Mouse (Mus musculus): ENCODE measurements around the gene Kng2. TPM values are rescaled to one million over a fixed set of nuclear protein-coding genes. Genes with fewer than 3 reads are reported as not detected.
"Not testable (repeated sequence)": the region's sequence is repeated elsewhere in the genome, so short reads cannot be mapped to it uniquely, and the experiment has no call there.

Kng2 gene
- polyA plus RNA-seq, 1 experiment from 2014 or later, result 122 TPM

DNA sequence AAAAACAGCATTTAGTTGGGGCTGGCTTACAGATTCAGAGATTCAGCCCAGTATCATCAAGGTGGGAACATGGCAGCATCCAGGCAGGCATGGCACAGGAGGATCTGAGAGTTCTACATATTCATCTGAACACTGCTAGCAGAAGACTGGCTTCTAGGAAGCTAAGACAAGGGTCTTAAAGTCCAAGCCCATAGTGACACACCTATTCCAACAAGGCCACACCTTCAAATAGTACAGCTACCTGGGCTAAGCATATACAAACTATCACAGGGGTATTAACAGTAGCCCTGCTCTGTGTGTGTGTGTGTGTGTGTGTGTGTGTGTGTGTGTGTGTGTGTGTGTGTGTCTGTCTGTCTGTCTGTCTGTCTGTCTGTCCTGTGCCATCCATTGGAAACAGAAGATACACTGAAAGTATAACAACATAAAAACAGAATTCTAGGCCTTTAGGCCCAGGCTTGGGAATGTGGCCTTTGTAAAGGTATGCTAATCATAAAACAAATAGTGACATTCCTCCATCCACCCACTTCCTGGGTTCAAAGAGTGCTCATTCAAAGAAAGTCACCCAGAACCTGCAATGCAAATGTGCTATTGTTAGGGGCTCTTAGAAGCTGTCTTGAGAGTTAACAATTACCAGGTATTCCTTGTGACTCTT is 87.3 kb downstream of the Kng2 start:
- not testable (repeated sequence) for H3K27ac ChIP-seq (ENCODE audit: low read length); H3K4me2 ChIP-seq (ENCODE audit: low read depth, low read length); H3K27me3 ChIP-seq (ENCODE audit: control insufficient read depth, insufficient read depth, low read depth, low read length); H3K36me3 ChIP-seq (ENCODE audit: control insufficient read depth, insufficient read depth); H3K9me3 ChIP-seq (replicated peaks; ENCODE audit: control insufficient read depth, low read length); ATAC-seq (ENCODE audit: low read depth); H3K4me1 ChIP-seq (ENCODE audit: control insufficient read depth, low read depth, low read length); H3K9ac ChIP-seq (ENCODE audit: low read depth, low read length); H3K4me3 ChIP-seq (ENCODE audit: low read depth, low read length)

DNA sequence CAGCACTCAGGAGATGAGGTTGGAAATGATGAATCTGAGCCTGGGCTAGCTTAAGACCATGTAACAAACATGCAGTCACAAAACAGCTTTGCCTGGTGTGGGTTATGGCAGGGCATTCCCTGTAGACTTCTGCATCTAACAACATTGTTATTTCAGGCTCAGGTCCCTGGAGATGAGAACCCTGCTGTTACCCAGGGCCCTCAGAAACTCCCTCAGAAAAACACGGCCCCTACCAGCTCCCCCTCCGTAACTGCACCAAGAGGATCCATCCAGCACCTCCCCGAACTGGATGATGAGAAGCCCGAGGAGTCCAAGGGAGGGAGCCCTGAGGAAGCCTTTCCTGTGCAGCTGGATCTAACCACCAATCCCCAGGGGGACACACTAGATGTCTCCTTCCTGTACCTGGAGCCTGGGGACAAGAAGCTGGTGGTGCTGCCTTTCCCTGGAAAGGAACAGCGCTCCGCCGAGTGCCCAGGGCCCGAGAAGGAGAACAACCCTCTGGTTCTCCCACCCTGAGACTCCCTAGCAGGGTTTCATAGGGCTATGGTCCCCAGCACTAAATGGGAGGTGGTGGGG is 90.1 kb downstream of the Kng2 start:
- Histone ChIP-seq H3K27me3 (ENCODE audit: control insufficient read depth, insufficient read depth, low read depth, low read length) (no peaks in the 10 kb centered on the region), H3K36me3 (ENCODE audit: control insufficient read depth, insufficient read depth) (no peaks in the 10 kb centered on the region), H3K9me3 (replicated peaks; ENCODE audit: control insufficient read depth, low read length) (no peaks in the 10 kb centered on the region; the same call in 1 of the 2 replicates), H3K4me1 (ENCODE audit: control insufficient read depth, low read depth, low read length) (no peaks in the 10 kb centered on the region), H3K4me2 (ENCODE audit: low read depth, low read length) (no peak overlapping the region), H3K4me3 (ENCODE audit: low read depth, low read length) (no peak overlapping the region), H3K9ac (ENCODE audit: low read depth, low read length) (no peak overlapping the region), H3K27ac (ENCODE audit: low read length) (no peak overlapping the region)
- ATAC-seq (ENCODE audit: low read depth), result no peak
- WGBS (ENCODE audit: insufficient replicate concordance), result 68% methylated on average over 8 of the region's 8 CpGs

DNA sequence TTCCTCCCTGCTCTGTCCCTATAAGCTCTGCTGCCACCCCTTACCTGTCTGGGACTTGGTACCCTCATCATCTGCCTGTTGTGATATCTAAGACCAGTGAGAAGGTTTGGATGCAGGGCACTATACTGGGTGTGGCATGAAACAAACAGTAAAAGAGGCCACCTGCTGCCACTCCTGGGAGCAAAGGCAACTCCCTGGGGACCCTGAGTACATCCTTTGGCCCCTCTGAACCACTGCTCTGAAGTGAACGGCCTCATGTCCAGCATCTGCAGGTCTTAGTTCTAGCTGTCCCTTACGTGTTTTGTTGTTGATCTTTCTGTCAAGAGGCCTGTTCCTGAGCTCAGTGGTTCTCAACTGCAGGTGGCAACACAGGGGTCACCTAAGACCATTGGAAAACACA is 90.7 kb downstream of the Kng2 start:
- no peak overlapping the region for H3K4me3 ChIP-seq (ENCODE audit: low read depth, low read length)
- H3K9me3 ChIP-seq (replicated peaks; ENCODE audit: control insufficient read depth, low read length), result no peaks in the 10 kb centered on the region; the same call in 1 of the 2 replicates
- no peaks in the 10 kb centered on the region for H3K4me1 ChIP-seq (ENCODE audit: control insufficient read depth, low read depth, low read length)
- no peaks in the 10 kb centered on the region for H3K27me3 ChIP-seq (ENCODE audit: control insufficient read depth, insufficient read depth, low read depth, low read length)
- H3K27ac ChIP-seq (ENCODE audit: low read length), result no peak overlapping the region
- WGBS (ENCODE audit: insufficient replicate concordance), result 56% methylated on average over 2 of the region's 2 CpGs
- no peak overlapping the region for H3K4me2 ChIP-seq (ENCODE audit: low read depth, low read length)
- no peaks in the 10 kb centered on the region for H3K36me3 ChIP-seq (ENCODE audit: control insufficient read depth, insufficient read depth)
- ATAC-seq (ENCODE audit: low read depth), result no peak
- no peak overlapping the region for H3K9ac ChIP-seq (ENCODE audit: low read depth, low read length)

DNA sequence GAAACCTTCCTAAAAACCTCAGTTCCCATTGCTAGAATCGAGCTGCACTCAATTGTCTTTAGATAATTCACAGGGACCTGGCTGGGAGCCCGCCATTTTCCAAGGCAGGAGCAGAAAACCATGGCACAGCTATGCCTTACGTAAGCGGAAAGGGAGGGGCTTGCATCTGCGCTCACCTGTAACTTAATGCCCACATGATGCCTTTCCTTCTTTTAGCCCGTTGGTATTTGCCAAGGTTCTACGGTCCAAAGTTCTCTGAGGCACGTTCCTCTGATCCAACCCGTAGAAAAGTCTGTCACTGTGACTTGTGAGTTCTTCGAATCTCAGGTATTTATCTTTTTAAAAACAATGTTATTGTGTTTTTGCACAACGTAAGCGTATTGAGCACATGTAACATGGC is 91.7 kb downstream of the Kng2 start:
- 73% methylated on average over 12 of the region's 12 CpGs for WGBS (ENCODE audit: insufficient replicate concordance)
- H3K9me3 ChIP-seq (replicated peaks; ENCODE audit: control insufficient read depth, low read length), result no peaks in the 10 kb centered on the region; the same call in 1 of the 2 replicates
- no peak overlapping the region for H3K27ac ChIP-seq (ENCODE audit: low read length)
- H3K36me3 ChIP-seq (ENCODE audit: control insufficient read depth, insufficient read depth), result no peaks in the 10 kb centered on the region
- H3K4me1 ChIP-seq (ENCODE audit: control insufficient read depth, low read depth, low read length), result no peaks in the 10 kb centered on the region
- ATAC-seq (ENCODE audit: low read depth), result no peak
- no peak overlapping the region for H3K4me3 ChIP-seq (ENCODE audit: low read depth, low read length)
- H3K4me2 ChIP-seq (ENCODE audit: low read depth, low read length), result no peak overlapping the region
- no peak overlapping the region for H3K9ac ChIP-seq (ENCODE audit: low read depth, low read length)
- no peaks in the 10 kb centered on the region for H3K27me3 ChIP-seq (ENCODE audit: control insufficient read depth, insufficient read depth, low read depth, low read length)

Other genes with a start within 250 kb of the Kng2 start
- gene Crygs, start 217.9 kb downstream of the Kng2 start, polyA plus RNA-seq (2015; fragmentation: Nextera tagmentation; extraction: Ambion mirVana), result not detected in 2 replicates
- gene Tbccd1, start 171.8 kb downstream of the Kng2 start, polyA plus RNA-seq (2015; fragmentation: Nextera tagmentation; extraction: Ambion mirVana), result 27.2 and 27.3 TPM in 2 replicates
- gene Dnajb11, start 171.6 kb downstream of the Kng2 start, polyA plus RNA-seq (2015; fragmentation: Nextera tagmentation; extraction: Ambion mirVana), result 50.7 and 54.4 TPM in 2 replicates
- gene Ahsg, start 138.2 kb downstream of the Kng2 start, polyA plus RNA-seq (2015; fragmentation: Nextera tagmentation; extraction: Ambion mirVana), result 5,304 and 6,290 TPM in 2 replicates
- 15.3 and 19.3 TPM in 2 replicates for gene Fetub, start 111.1 kb downstream of the Kng2 start, polyA plus RNA-seq (2015; fragmentation: Nextera tagmentation; extraction: Ambion mirVana)
- gene Hrg, start 78.4 kb downstream of the Kng2 start, polyA plus RNA-seq (2015; fragmentation: Nextera tagmentation; extraction: Ambion mirVana), result 6.4 and 9.0 TPM in 2 replicates
- gene Kng1, start 28.4 kb upstream of the Kng2 start, polyA plus RNA-seq (2015; fragmentation: Nextera tagmentation; extraction: Ambion mirVana), result 1,254 and 1,294 TPM in 2 replicates
- gene Eif4a2, start 78.0 kb upstream of the Kng2 start, polyA plus RNA-seq (2015; fragmentation: Nextera tagmentation; extraction: Ambion mirVana), result 57.0 and 58.0 TPM in 2 replicates
- 104 and 124 TPM in 2 replicates for gene Rfc4, start 98.3 kb upstream of the Kng2 start, polyA plus RNA-seq (2015; fragmentation: Nextera tagmentation; extraction: Ambion mirVana)
- not detected in 2 replicates for gene Adipoq, start 117.1 kb upstream of the Kng2 start, polyA plus RNA-seq (2015; fragmentation: Nextera tagmentation; extraction: Ambion mirVana)
- gene St6gal1, start 195.3 kb upstream of the Kng2 start, polyA plus RNA-seq (2015; fragmentation: Nextera tagmentation; extraction: Ambion mirVana), result 16.7 and 21.1 TPM in 2 replicates

All from liver, embryonic 16.5 days (tissue).